Mouse (Mus musculus) ES-Bruce4 (cell line): ENCODE data around the gene Plpp1.

Experiments
- CTCF ChIP-seq: IDR thresholded peaks from one replicate; pipeline ENCODE4 v1.8.1; 2011; ENCODE audit warnings: low read depth, low read length
- EP300 ChIP-seq: IDR thresholded peaks from 2 replicates; pipeline ENCODE4 v1.6.1; 2011; ENCODE audit warnings: low read depth, low read length; ENCODE audit not compliant: insufficient read depth
- POLR2A ChIP-seq: IDR thresholded peaks from one replicate; pipeline ENCODE4 v1.8.1; 2011; ENCODE audit warnings: low read length; ENCODE audit not compliant: insufficient read depth

DNA sequence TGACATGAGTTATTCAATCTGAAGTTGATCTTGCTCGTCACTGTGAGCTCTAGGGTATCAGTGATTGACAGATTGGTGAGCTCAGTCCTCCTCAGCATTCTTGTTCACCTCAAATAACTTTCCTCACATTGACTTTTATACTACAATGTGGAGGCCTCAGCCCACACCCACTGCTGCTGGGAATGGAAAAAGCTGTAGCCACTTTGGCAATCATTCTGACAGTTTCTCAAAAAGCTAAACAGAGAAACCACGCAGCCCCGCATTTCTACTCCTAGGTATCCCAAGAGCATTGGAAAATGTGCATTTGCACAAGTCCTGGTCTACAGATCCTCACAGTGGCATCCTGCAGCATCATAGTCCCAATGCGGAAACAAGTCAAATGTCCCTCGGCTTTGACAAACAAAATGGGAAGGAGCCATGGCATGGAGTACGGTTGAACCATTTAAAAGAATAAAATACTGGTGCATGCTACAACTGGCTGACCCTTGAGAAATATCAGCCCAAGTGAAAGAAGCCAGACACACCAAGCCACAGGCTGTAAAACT, 42.0 kb upstream of the Plpp1 start:
- TF ChIP-seq POLR2A = no peak
- no peak for TF ChIP-seq CTCF
- no peak for TF ChIP-seq EP300
